Mouse (Mus musculus) left cerebral cortex, postnatal 10 days (tissue): Measurements from ENCODE around the gene Ttyh1. TPM values are rescaled to one million over a fixed set of nuclear protein-coding genes. Genes with fewer than 3 reads are reported as not detected.

Experiments used
- DNase-seq, 2 experiments: peaks; one replicate each; pipeline ENCODE4 v3.0.0; 2021 to 2022; ENCODE audit warnings: low spot score in 2 of 2, mixed read lengths in 1 of 2; ENCODE audit errors: extremely low spot score in 1 of 2
- intact Hi-C: fragments of 180-260 bp; cut with DNase I; formaldehyde crosslinking; loops from one replicate; pipeline ENCODE4 v1.15.1; 2025
- total RNA-seq, 2 experiments: library from RNA; stranded (reverse); gene quantifications; 2 replicates each; pipeline ENCODE4 v1.2.3; 2021

The Ttyh1 gene
- 100 to 1,000 TPM; 570 to 685 TPM for total RNA-seq

DNA sequence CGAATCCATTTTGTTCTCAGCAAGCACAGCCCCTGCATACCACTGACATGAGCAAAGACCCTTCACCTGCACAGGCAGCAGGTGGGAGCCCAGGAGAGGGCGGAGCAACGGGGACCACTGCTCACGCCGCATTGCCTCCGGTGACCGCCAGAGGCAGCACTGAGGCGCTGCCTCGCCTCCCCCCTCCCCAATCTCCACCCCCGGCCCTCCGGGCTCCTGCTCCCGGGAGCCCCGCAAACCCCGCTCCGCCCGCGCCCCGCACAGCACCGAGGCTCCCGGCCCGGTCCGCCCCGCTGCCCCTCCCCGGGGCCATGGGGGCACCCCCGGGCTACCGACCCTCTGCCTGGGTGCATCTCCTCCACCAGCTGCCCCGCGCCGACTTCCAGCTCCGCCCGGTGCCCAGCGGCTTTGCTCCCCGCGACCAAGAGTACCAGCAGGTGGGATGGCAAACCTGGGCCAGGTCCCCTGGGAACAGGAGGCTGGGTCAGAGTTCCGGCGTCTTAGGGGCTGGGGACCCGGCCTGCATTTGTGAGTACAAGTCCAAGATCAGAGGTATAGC, at the start of gene Ttyh1:
Gene Ttyh1 (plus strand): TSS at position 65 of the 559 bp plus-strand sequence.
- intact Hi-C loops: no loop called here
- peak in 1 of 2 experiments; percentile 83 for DNase-seq

DNA sequence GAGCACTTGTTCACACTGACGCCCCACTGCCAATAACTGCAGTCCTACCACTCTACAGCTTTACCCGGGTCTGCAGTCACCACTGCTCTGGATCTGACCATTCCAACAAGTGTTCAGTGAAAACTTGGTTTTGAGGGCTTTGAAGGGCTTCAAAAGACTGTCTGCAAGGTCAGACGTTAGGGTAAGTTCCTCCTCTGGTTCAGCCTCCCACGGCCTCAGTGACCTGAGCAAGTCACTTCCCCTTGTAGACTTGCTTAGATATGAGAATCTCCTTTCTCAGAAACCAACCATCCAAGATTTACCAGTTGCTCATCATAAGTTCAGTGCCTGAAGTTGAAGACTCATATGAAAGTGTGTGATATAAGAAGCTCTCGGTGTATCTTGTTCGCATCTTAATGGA, 48.1 kb upstream of the Ttyh1 start:
- intact Hi-C loops: no loop called here
- DNase-seq: no peak

DNA sequence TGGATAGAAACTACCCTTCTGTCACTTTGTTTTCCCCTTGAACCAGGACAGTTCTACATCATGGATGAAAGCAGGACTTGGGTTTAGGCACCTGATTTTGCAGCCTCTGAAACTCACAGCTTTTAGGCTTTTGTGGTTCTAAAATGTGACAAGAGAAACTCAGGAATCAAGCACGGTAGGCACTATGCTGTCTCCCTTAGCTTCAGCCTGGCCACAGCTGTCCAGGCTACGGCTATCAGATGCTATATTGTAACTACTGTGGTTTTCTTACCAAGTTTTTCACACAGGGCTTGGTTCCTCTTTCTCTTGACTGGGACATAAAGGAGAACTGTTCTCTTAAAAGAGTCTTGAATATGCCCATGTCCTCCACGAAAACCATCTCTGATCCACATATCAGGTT, 46.1 kb upstream of the Ttyh1 start:
- intact Hi-C loops: no loop called here
- DNase-seq: no peak

DNA sequence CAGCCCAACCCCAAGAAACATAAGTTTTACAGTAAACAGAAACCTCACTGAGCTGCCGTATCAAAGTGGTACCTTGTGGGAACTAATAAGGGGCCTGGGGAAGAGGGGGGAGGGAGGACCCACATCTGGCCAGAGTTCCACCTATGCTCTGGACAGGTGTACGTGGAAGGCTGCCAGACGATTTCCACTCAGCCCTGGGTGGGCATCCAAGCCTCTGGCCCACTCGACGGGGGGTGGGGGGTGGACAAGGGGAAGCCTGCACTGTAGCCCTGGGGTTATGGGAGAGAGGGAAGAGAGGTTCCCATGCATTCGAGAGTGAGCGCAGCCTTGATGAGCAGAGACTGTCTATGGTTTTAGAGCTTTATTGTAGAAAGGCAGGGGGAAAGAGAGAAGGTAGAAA, 39.7 kb upstream of the Ttyh1 start:
- DNase-seq: no peak
- intact Hi-C loops: no loop called here

DNA sequence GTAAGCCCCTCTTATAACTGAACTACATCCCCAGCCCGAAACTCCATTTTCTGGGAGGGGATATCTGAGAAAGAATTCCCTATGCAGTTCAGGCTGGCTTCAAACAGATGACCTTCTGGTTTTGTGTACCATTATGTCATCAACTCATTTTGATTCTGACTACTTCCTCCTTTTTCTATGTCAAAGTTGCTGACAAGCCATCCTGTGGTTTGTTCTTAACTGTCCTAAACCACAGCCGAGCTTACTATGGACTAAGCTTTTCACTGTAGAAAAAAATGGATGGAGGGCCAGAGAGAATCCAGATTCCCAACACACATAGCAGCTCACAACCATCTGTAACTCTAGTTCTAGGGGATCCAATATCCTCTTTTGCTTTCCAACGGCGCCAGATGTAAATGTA, 38.7 kb upstream of the Ttyh1 start:
- intact Hi-C loops: no loop called here
- DNase-seq: no peak

DNA sequence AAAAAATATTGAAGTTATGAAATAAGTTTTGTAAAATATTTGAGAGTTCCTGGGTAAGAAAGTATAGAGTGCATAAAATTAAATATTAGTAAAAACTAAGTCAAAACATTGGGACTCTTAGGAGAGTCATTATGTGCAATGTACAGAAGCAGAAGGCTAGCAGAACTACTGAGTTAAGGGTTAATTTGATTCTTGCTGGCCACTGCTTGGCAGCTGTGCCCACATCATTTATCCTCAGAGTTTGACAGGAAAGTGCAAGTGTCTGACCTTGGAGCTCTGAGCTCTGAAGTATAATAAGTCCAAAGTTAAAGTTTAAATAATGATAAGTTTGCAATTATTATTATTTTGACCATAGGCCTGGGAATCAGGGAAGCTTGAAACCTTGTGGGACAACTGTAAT, 37.5 kb upstream of the Ttyh1 start:
- intact Hi-C loops: no loop called here
- DNase-seq: no peak

DNA sequence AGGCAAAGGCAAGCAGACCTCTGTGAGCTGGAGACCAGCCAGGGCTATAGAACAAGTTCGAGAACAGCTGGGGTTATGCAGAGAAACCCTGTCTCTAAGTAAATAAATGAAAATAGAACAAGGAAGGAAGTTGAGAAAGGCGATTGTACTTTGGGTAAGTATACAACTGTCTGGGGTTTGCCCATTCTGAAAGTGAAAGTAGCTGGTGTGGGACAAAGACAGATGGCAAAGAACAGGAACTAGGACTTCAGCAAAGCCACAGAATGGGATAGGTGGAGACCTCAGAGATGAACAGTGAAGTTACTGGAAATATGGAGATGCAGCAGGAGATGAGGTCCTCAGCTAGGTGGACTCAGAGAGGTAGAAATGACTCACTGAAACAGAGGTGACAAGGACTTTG, 36.4 kb upstream of the Ttyh1 start:
- intact Hi-C loops: no loop called here
- DNase-seq: no peak

DNA sequence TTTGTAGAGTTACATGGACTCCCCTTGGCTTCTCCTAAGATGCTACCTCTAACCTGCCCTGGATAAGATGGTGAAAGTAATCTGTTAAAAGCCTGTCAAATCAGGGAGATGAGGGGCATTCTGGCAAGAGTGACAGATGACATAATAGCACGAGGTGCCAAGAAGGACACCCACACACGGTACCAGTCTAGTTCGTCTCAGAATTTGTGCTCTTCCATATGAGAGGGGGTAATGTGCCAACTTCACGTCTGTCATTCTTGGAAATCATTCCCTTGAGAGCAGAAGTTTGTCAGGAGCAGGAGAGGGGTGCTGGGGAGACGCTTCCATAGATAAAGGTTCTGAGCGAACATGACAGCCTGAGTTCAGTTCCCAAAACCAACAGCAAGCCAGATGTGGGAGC, 35.0 kb upstream of the Ttyh1 start:
- intact Hi-C loops: no loop called here
- no peak for DNase-seq

DNA sequence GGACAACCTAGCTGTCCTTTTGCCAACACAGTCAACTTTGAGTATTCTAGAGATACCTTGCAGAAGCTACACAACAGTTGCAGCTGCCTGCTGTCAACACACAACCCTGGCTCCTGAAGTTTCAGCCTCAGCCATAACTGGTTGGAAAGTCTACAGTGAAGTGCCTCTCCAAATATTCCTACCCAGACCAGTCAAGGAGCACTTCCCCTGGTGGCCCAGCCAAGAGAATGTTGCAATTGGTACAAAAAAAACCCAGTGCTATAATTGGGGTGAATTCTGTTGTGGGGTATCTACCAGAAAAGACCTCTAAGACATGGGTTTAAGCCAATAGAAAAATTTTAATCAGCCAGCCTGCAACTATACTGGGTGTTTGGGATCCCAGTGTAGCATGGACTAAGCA, 33.6 kb upstream of the Ttyh1 start:
- DNase-seq: no peak
- intact Hi-C loops: no loop called here

DNA sequence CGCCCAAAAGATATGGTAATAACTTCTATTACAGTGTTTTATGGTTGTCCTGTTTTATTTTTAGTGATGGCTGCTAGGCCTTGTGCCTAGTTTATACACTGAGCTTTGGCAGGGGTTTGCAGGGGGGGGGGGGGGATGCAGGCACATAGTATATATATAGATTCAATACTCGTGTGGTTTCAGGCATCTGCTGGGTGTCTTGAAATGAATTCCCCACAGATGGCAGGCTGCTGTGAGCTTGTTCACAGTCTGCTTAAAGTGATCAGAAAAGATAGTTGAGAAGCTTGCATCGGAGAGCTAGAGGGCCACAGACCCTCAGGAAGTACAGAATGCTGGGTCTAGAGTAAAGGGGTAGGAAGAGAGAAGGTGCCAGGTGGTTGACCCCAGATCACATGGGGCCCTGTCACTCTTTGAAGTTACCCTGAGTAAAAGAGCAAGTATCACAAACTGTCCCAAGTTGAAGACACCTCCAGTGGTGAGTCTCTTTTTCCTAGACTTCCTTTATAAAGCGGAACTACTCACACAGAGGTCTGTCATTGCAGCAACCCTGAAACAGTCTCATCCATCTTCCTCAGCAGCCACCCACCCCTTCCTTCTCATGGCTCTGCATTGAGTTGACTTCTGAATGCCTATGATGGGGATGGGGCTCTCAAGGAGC, 31.8 kb upstream of the Ttyh1 start:
- DNase-seq: peak in 1 of 2 experiments; percentile 75
- intact Hi-C loops: no loop called here

DNA sequence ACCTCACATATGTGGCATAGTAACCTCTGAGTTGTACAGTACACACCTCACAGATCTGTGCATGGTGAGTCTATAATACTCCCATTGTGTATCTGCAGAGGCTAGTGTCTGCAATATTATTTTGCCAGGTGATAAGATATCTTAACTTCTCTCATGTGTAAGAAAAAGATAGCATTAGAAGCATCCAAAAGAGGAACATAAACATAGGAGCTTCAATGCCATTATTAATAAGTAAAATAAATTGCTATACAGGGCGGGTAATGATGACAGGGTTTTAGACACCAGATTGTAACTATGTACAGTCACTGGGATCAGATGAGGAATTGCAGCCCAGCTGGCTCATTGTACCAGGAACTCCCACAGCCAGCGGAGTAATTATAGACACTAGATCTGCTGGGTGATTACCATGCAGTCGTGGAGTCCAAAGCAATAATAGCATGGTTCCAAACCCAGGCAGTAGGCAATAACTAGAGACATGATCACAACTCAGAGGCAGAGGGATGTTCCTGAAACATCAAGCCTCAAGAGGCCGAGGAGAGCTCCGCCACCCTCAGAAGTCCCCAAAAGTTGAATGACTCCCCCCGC, 31.2 kb upstream of the Ttyh1 start:
- intact Hi-C loops: no loop called here
- peak in 1 of 2 experiments; percentile 60 for DNase-seq

DNA sequence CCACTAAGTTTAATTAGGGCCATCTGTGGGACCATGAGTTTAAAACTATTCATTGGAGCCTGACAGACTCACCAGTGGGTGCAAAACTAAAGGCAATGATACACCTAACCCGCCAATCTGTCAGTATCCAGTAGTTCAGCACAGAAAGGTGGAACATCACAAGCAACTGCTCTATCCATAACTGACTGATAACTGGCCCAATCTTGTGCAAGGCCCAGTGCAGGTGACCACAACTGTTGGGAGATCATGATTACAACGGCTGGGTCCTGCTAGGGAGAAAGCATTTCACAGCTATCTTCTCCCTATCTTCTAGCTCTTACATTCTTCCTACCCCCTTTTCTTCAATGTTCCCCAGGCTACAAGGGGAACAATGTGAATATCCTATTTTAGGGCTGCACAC, 30.5 kb upstream of the Ttyh1 start:
- intact Hi-C loops: no loop called here
- DNase-seq: no peak

DNA sequence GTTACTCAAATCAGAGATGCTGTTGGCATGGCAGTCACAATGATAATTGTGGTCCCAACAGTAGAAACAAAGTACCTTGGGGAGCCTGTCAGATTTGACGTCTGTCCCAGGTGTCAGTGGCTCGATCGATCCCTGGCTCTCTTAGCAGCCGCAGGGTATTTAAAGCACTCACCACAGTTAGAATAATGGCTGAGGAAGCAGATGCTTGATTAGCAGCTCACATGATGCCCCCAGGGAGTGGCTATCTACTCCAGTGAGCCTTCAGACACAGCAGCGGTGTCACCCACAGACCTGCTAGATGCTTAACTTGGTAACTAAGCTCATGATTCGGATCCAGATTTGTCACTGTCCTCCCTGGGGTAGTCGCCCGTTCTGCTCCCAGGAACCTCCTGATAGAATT, 28.0 kb upstream of the Ttyh1 start:
- no peak for DNase-seq
- intact Hi-C loops: no loop called here

DNA sequence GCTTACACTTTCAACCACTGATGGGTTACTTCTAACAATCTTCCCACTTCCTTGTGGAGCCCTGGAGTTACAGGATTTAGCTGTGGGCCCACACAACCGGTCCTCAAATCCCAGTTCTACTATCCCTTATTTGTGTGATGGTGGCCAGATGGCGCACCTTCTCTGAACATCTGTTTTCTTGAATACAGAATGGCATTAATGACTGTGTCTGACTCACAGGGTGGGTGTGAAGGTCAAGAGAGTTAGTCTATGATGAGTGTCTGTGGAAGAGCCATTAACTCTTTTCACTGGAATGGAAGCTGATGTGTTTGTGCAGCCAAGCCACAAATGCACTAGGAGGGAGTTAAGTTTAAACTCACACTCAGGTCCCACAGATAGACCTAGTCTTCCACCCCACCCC, 20.9 kb upstream of the Ttyh1 start:
- intact Hi-C loops: no loop called here

DNA sequence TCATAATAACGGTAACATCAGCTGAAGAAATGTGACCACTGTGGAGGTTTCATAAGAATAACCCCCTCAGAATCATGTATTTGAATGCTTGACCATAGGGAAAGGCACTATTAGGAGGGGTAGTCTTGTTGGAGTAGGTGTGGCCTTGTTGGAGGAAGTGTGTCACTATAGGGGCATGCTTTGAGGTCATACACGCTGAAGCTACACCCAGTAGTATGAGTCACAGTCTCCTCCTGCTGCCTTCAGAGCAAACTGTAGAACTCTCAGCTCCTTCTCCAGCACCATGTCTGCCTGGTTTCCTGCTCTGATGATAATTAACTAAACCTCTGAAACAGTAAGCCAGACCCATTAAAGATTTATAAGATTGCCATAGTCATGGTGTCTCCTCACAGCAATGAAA, 20.4 kb upstream of the Ttyh1 start:
- intact Hi-C loops: no loop called here

More for the DNA sequence above, 20.9 kb upstream of the Ttyh1 start:
- no peak for DNase-seq

DNA sequence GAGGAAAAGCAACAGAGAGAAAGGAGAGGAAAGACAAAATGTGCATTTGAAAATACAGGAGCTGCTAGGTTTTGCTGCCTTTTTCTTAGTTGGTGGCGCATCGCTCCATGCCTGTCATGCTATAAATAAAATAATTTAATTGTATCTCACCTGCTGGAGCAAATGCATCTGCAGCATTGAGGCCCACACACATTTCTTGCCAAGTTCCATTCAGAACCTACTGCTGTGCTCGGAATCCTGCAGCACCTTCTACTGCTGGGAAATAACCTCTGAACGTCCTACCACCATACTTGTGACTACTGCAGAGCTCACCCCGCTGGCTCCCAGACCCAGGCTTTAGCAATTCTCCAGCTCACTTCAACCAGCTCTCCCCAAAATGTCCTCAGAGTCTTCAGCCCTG, 18.1 kb upstream of the Ttyh1 start:
- no peak for DNase-seq
- intact Hi-C loops: no loop called here

More for the DNA sequence above, 20.4 kb upstream of the Ttyh1 start:
- DNase-seq: no peak

DNA sequence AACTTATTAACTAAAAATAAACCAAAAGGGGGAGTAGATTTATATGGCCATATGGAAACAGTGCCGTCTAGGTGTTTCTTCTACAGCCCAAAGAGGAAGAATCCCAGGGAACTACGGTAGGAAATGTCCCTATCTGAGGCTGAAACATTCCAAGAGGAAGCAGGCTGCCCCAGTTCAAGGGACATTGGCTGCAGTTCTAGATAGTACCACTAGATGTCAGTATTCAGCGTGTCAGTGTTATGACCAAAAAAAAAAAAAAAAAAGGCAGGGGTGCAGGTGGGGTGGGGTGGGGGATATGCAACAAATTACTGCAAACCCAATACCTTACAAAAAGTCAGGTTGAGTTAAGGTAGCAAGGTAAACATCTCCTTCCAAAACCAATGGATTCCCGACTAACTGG, 15.8 kb upstream of the Ttyh1 start:
- intact Hi-C loops: no loop called here
- no peak for DNase-seq

DNA sequence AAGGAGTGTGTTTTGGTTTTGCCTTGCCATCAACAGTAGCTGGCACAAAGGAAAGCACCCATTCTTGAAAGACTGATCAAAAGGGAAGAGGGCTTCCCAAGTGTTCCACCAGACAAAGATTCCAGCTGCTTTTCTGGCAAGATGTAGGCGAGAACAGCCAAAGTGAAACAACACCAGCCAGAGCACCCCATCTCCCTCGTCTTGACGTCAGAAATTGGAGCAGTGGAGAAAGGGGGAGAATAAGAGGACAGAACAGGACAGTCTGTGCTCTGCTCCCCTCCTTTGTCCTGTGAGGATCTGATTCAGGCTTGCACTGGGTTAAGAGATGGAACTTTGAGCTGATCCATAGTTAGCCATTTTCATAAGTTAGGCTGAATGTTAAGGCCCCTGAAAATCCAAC, 7.4 kb upstream of the Ttyh1 start:
- no peak for DNase-seq
- intact Hi-C loops: no loop called here

DNA sequence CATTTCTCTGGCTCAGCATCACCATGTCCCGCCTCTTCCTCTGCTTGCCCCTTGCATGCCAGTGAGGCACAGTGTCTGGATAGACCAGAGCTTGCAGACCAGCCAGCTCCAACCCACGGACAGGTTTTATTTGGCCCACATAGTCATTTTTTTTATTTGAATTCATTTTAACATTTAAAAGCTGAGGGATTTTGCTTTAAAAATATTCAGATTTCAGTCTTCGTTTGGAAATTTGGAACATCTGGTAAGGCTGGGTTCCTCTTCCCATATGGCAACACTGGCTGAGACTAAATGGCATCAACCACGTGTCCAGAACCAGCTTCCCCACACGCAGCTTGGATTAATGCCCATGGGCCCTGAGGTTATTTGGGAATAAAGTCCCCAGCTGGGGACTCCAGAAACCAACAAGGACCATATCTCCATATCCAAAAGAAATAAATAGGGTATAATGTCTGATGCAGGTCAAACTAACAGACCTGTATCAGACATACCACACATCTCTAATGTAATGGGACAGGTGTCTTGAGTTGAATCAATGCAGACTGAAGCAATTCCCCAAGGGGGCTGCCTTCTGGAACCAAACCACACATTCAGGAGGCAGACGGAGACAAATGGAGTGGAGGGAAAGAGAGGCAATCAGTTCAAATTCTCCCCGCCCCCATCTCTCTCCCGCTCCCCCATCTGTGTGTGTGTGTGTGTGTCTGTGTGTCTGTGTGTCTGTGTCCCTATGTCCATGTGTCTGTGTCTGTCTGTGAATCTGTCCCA, 2.0 kb upstream of the Ttyh1 start:
- peak in 1 of 2 experiments; percentile 42 for DNase-seq
- intact Hi-C loops: no loop called here
